Mouse (Mus musculus) MEL (cell line): ENCODE data around the gene Cntnap2. TPM values are rescaled to one million over a fixed set of nuclear protein-coding genes. Genes with fewer than 3 reads are reported as not detected.

Experiments
- DNase-seq: peaks from one replicate; pipeline ENCODE4 v3.0.0; 2011; ENCODE audit warnings: low read depth, low spot score
- H3K27ac ChIP-seq: 2 replicates; pipeline ENCODE4 v1.5.1; 2012; ENCODE audit warnings: low read depth, mild to moderate bottlenecking, control low read depth, low read length, moderate library complexity; ENCODE audit not compliant: control insufficient read depth
- H3K27me3 ChIP-seq, 2 experiments: fragments of 150-350 bp in 1 of 2; sonication (generic) in 1 of 2; 2 replicates each; pipeline ENCODE4 v1.6.1; 2012; ENCODE audit warnings: low read length in 2 of 2, mild to moderate bottlenecking in 2 of 2, improper control_type of control experiment in 1 of 2, moderate library complexity in 1 of 2; ENCODE audit not compliant: insufficient read depth in 2 of 2, control insufficient read depth in 1 of 2
- H3K36me3 ChIP-seq, 2 experiments: 2 replicates each; pipeline ENCODE4 v1.6.1; 2012 to 2014; ENCODE audit warnings: low read length in 2 of 2, improper control_type of control experiment in 1 of 2, inconsistent platforms in 1 of 2, mild to moderate bottlenecking in 1 of 2; ENCODE audit not compliant: insufficient read depth in 2 of 2, control insufficient read depth in 1 of 2
- H3K4me1 ChIP-seq, 2 experiments: fragments of 150-350 bp in 1 of 2; sonication (generic) in 1 of 2; 2 replicates each; pipeline ENCODE4 v1.6.1; 2012; ENCODE audit warnings: low read length in 2 of 2, improper control_type of control experiment in 1 of 2, mild to moderate bottlenecking in 1 of 2; ENCODE audit not compliant: insufficient read depth in 2 of 2, control insufficient read depth in 1 of 2
- H3K4me3 ChIP-seq, 2 experiments: fragments of 150-350 bp in 1 of 2; sonication (generic) in 1 of 2; 2 replicates each; pipeline ENCODE4 v1.5.1; 2012; ENCODE audit warnings: low read depth in 2 of 2, low read length in 2 of 2, mild to moderate bottlenecking in 2 of 2, moderate library complexity in 2 of 2, control low read depth in 1 of 2, improper control_type of control experiment in 1 of 2; ENCODE audit not compliant: control insufficient read depth in 1 of 2, insufficient read depth in 1 of 2
- H3K79me2 ChIP-seq: 2 replicates; pipeline ENCODE4 v1.6.1; 2012; ENCODE audit warnings: mild to moderate bottlenecking, low read length, moderate library complexity; ENCODE audit not compliant: control insufficient read depth, poor library complexity, insufficient read depth
- H3K9ac ChIP-seq: 2 replicates; pipeline ENCODE4 v1.6.1; 2012; ENCODE audit warnings: low read depth, mild to moderate bottlenecking, control low read depth, low read length, moderate library complexity; ENCODE audit not compliant: control insufficient read depth, poor library complexity, severe bottlenecking
- H3K9me3 ChIP-seq: fragments of 150-350 bp; sonication (generic); replicated peaks from 2 replicates; pipeline ENCODE4 v1.6.1; 2012; ENCODE audit warnings: mild to moderate bottlenecking, low read length, improper control_type of control experiment, moderate library complexity; ENCODE audit not compliant: insufficient read depth
- BHLHE40 ChIP-seq: IDR thresholded peaks from 2 replicates; pipeline ENCODE4 v1.6.1; 2012; ENCODE audit warnings: low read depth, mild to moderate bottlenecking, inconsistent platforms, low read length, improper control_type of control experiment, borderline replicate concordance
- CHD2 ChIP-seq: IDR thresholded peaks from 2 replicates; pipeline ENCODE4 v1.6.1; 2011; ENCODE audit warnings: low read length, improper control_type of control experiment
- CTCF ChIP-seq, 3 experiments: IDR thresholded peaks in 2 of 3; conservative IDR thresholded peaks in 1 of 3; 2 replicates each; pipeline ENCODE4 v1.5.1; 2011 to 2012; ENCODE audit warnings: low read length in 3 of 3, low read depth in 2 of 3, mild to moderate bottlenecking in 2 of 3, improper control_type of control experiment in 1 of 3, inconsistent platforms in 1 of 3, mixed read lengths in 1 of 3, moderate library complexity in 1 of 3; ENCODE audit not compliant: control insufficient read depth in 1 of 3, insufficient read depth in 1 of 3, poor library complexity in 1 of 3, severe bottlenecking in 1 of 3
- EP300 ChIP-seq, 2 experiments: IDR thresholded peaks; 2 replicates each; pipeline ENCODE4 v1.6.1; 2011; ENCODE audit warnings: improper control_type of control experiment in 2 of 2, low read length in 2 of 2, low read depth in 1 of 2, mild to moderate bottlenecking in 1 of 2
- GATA1 ChIP-seq: IDR thresholded peaks from 2 replicates; pipeline ENCODE4 v1.6.1; 2011; ENCODE audit warnings: low read depth, low read length, improper control_type of control experiment
- HCFC1 ChIP-seq: IDR thresholded peaks from 2 replicates; pipeline ENCODE4 v1.6.1; 2012; ENCODE audit warnings: low read depth, mild to moderate bottlenecking, inconsistent platforms, low read length, improper control_type of control experiment, moderate library complexity
- JUND ChIP-seq: IDR thresholded peaks from 2 replicates; pipeline ENCODE4 v1.6.1; 2011; ENCODE audit warnings: low read depth, mild to moderate bottlenecking, improper control_type of control experiment, low read length
- KAT2A ChIP-seq: conservative IDR thresholded peaks from 2 replicates; pipeline ENCODE4 v1.6.1; 2012; ENCODE audit warnings: low read depth, low read length, improper control_type of control experiment, inconsistent platforms
- MEF2A ChIP-seq: IDR thresholded peaks from 2 replicates; pipeline ENCODE4 v1.6.1; 2014; ENCODE audit warnings: low read depth, mild to moderate bottlenecking, inconsistent platforms, low read length, improper control_type of control experiment; ENCODE audit not compliant: poor library complexity, insufficient replicate concordance, severe bottlenecking; ENCODE audit errors: extremely low read depth
- MXI1 ChIP-seq: IDR thresholded peaks from 2 replicates; pipeline ENCODE4 v1.6.1; 2011; ENCODE audit warnings: mild to moderate bottlenecking, low read depth, low read length, improper control_type of control experiment
- NRF1 ChIP-seq: IDR thresholded peaks from 2 replicates; pipeline ENCODE4 v1.6.1; 2014; ENCODE audit warnings: low read depth, mild to moderate bottlenecking, inconsistent platforms, low read length, improper control_type of control experiment, moderate library complexity; ENCODE audit not compliant: poor library complexity, insufficient read depth, severe bottlenecking
- POLR2A ChIP-seq, 2 experiments: IDR thresholded peaks; 2 replicates each; pipeline ENCODE4 v1.6.1; 2011 to 2012; ENCODE audit warnings: low read length in 2 of 2, mild to moderate bottlenecking in 2 of 2, control low read depth in 1 of 2, improper control_type of control experiment in 1 of 2, low read depth in 1 of 2, moderate library complexity in 1 of 2; ENCODE audit not compliant: control insufficient read depth in 1 of 2, insufficient read depth in 1 of 2, poor library complexity in 1 of 2
- RAD21 ChIP-seq: IDR thresholded peaks from 2 replicates; pipeline ENCODE4 v1.6.1; 2011; ENCODE audit warnings: mild to moderate bottlenecking, low read depth, low read length, improper control_type of control experiment
- RCOR1 ChIP-seq: IDR thresholded peaks from 2 replicates; pipeline ENCODE4 v1.6.1; 2012; ENCODE audit warnings: low read depth, mild to moderate bottlenecking, inconsistent platforms, low read length, improper control_type of control experiment
- SIN3A ChIP-seq: IDR thresholded peaks from 2 replicates; pipeline ENCODE4 v1.6.1; 2012; ENCODE audit warnings: low read length, improper control_type of control experiment, inconsistent platforms
- TCF12 ChIP-seq: IDR thresholded peaks from 2 replicates; pipeline ENCODE4 v1.6.1; 2014; ENCODE audit warnings: low read depth, mild to moderate bottlenecking, inconsistent platforms, low read length, improper control_type of control experiment, moderate library complexity
- polyA plus RNA-seq, 2 experiments: library from polyadenylated mRNA; stranded (reverse) in 1 of 2; unstranded in 1 of 2; fragments of >175 nt in 1 of 2; fragments of >200 nt in 1 of 2; gene quantifications; 2 replicates each; pipeline versions ENCODE4 v1.2.1 to v1.2.4; 2012; ENCODE audit warnings: low replicate concordance in 2 of 2, low read depth in 1 of 2; ENCODE audit not compliant: insufficient read length in 2 of 2, insufficient read depth in 1 of 2, missing spikeins in 1 of 2
- total RNA-seq: library from RNA; depleted of rRNA; stranded (reverse); fragments of 300-350 nt; gene quantifications from 2 replicates; pipeline ENCODE4 v1.2.3, GENCODE M21; 2012

Cntnap2 gene
- total and polyA plus RNA-seq, 3 experiments: 0.01 TPM; not detected in 2

DNA sequence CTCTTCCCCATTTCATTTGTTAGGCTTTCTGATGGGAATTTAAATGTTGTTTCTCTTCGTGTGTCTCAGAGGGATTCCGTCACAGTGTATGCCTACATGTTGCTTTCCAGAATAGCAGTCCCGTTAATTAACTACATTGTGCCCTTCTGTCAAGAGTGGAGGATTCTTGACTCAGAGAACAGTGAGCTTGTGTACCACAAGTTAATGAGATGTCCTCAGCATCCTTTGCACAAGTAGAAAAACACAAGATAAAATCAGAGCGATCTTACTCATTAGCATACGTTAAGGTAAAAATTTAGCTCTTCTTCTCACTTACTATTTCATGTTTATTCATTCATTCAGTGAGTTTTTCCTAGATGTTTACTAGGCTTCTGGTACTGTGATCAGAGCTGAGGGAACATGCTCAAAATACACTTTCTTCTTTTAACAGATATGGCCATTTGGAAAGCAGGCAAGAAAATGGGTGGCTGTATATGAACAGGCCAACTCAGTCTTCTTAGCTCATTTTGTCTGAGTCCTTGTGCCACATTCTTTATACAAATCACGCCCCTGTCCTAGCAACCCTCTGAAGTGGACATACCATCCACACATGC lies 1936.9 kb downstream of the Cntnap2 start:
- no peak for DNase-seq
- H3K9me3 ChIP-seq: no peaks in the 10 kb centered on the region
- no peak overlapping the region for H3K27ac ChIP-seq
- H3K27me3 ChIP-seq: no peaks in the 10 kb centered on the region
- H3K4me1 ChIP-seq: no peaks in the 10 kb centered on the region
- no peak overlapping the region for H3K4me3 ChIP-seq
- no peaks in the 10 kb centered on the region for H3K36me3 ChIP-seq
- no peak overlapping the region for H3K9ac ChIP-seq
- TF ChIP-seq BHLHE40: no peak
- TF ChIP-seq, all 39 proteins: peak for 0
- H3K79me2 ChIP-seq: no peaks in the 10 kb centered on the region

- DNase-seq: no peak
- Histone ChIP-seq H3K27ac (no peak overlapping the region), H3K27me3 (no peaks in the 10 kb centered on the region), H3K4me1 (no peaks in the 10 kb centered on the region), H3K79me2 (no peaks in the 10 kb centered on the region), H3K4me3 (no peak overlapping the region), H3K36me3 (no peaks in the 10 kb centered on the region), H3K9me3 (no peaks in the 10 kb centered on the region), H3K9ac (no peak overlapping the region)
- TF ChIP-seq KAT2A: no peak
- TF ChIP-seq JUND: no peak
- no peak for TF ChIP-seq GATA1
- no peak for TF ChIP-seq RCOR1
- TF ChIP-seq HCFC1: no peak
- TF ChIP-seq BHLHE40: no peak
- TF ChIP-seq MEF2A: no peak
- TF ChIP-seq NRF1: no peak
- TF ChIP-seq SIN3A: no peak
- TF ChIP-seq RAD21: no peak
- TF ChIP-seq TCF12: no peak
- no peak for TF ChIP-seq MXI1
- no peak for TF ChIP-seq CTCF (IDR thresholded peaks at IDR 0.05 in 2 of 3, conservative IDR thresholded peaks at IDR 0.05 in 1 of 3; ENCODE audit: control insufficient read depth in 1 of 3, insufficient read depth in 1 of 3, low read depth in 2 of 3, low read length in 3 of 3, poor library complexity in 1 of 3, severe bottlenecking in 1 of 3)
- TF ChIP-seq CHD2: no peak
- TF ChIP-seq POLR2A (IDR thresholded peaks at IDR 0.05; ENCODE audit: control insufficient read depth in 1 of 2, insufficient read depth in 1 of 2, low read depth in 1 of 2, low read length in 2 of 2, poor library complexity in 1 of 2): no peak
These were observed 1945.3 kb downstream of the Cntnap2 start for GRCm38 (mm10) chr6:47004430-47004829.

DNA sequence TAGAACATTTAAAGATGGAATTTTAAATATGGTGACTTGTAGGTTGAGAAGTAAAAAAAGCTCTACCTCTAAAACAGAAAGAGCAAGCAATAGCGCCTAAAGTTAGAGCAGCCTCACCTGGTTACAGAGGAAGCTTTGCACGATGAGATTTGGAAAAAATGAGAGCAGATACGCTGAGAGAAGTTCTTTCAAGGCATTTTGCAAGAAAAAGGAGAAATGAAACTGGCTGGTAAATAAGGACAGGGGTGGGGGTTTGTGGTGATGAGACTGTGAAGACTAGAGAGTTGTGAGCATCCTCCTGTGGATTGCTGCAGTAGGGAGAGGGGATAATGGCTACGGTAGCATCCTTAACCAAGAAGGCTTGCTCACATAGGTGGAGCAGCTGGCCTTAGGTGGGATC lies 1953.8 kb downstream of the Cntnap2 start:
- Histone ChIP-seq H3K9ac (no peak overlapping the region), H3K4me3 (no peak overlapping the region), H3K4me1 (no peaks in the 10 kb centered on the region), H3K79me2 (no peaks in the 10 kb centered on the region), H3K27ac (no peak overlapping the region), H3K9me3 (no peaks in the 10 kb centered on the region), H3K36me3 (no peaks in the 10 kb centered on the region), H3K27me3 (no peaks in the 10 kb centered on the region)
- no peak for DNase-seq
- no peak for TF ChIP-seq EP300 (IDR thresholded peaks at IDR 0.05; ENCODE audit: low read depth in 1 of 2, low read length in 2 of 2)
